Mouse (Mus musculus) embryonic facial prominence, embryonic 12.5 days (tissue): Measurements from ENCODE around the gene Kalrn. TPM values are rescaled to one million over a fixed set of nuclear protein-coding genes. Genes with fewer than 3 reads are reported as not detected.

Experiments
- ATAC-seq: fragments of 200-750 bp; cut with Nextera tagmentation; 2 replicates; pipeline ENCODE4 v1.8.0; 2017; ENCODE audit not compliant: insufficient number of reproducible peaks, insufficient read depth, low FRiP score, low TSS enrichment
- H3K27ac ChIP-seq: fragments of 300-500 bp; sonication (generic); 2 replicates; pipeline ENCODE4 v1.5.1; 2016; ENCODE audit warnings: mild to moderate bottlenecking
- H3K27me3 ChIP-seq: fragments of 300-500 bp; sonication (generic); 2 replicates; pipeline ENCODE4 v1.6.1; 2016; ENCODE audit warnings: mild to moderate bottlenecking, moderate library complexity
- H3K36me3 ChIP-seq: fragments of 300-500 bp; sonication (generic); 2 replicates; pipeline ENCODE4 v1.6.1; 2016; ENCODE audit warnings: mild to moderate bottlenecking
- H3K4me1 ChIP-seq: fragments of 300-500 bp; sonication (generic); 2 replicates; pipeline ENCODE4 v1.6.1; 2016
- H3K4me2 ChIP-seq: fragments of 300-500 bp; sonication (generic); replicated peaks from 2 replicates; pipeline ENCODE4 v1.6.1; 2016; ENCODE audit warnings: mild to moderate bottlenecking, moderate library complexity
- H3K4me3 ChIP-seq: fragments of 300-500 bp; sonication (generic); 2 replicates; pipeline ENCODE4 v1.5.1; 2016; ENCODE audit warnings: mild to moderate bottlenecking
- H3K9ac ChIP-seq: fragments of 300-500 bp; sonication (generic); 2 replicates; pipeline ENCODE4 v1.6.1; 2016; ENCODE audit warnings: mild to moderate bottlenecking, moderate library complexity
- H3K9me3 ChIP-seq: fragments of 300-500 bp; sonication (generic); 2 replicates; pipeline ENCODE4 v1.6.1; 2016; ENCODE audit warnings: mild to moderate bottlenecking, moderate library complexity
- WGBS: fragments of 180-500 bp; shearing (Covaris S2); methylation state at CpG from one replicate; pipeline ENCODE4 v1.1.7; 2016; 5-methylcytosine and 5-hydroxymethylcytosine counted together
- polyA plus RNA-seq: library from polyadenylated mRNA; unstranded; fragments of >200 nt; fragmentation: Nextera tagmentation; extraction: Ambion mirVana; gene quantifications from 2 replicates; pipeline ENCODE4 v1.2.1, GENCODE M21; 2016

Kalrn gene
- polyA plus RNA-seq, 1 experiment from 2014 or later: 19.2 TPM

GRCm38 (mm10) chr16:34525205-34525604, 48.1 kb downstream of the Kalrn start:
- H3K9me3 ChIP-seq: no peaks in the 10 kb centered on the region
- H3K27ac ChIP-seq: no peak overlapping the region
- H3K27me3 ChIP-seq: no peaks in the 10 kb centered on the region
- peaks cover 25% of the 10 kb centered on the region for H3K4me1 ChIP-seq
- no peak overlapping the region for H3K4me3 ChIP-seq
- H3K36me3 ChIP-seq: no peaks in the 10 kb centered on the region
- ATAC-seq: no peak
- no peak overlapping the region for H3K9ac ChIP-seq
- 47% methylated on average over 3 of the region's 3 CpGs for WGBS
- no peak overlapping the region for H3K4me2 ChIP-seq

DNA sequence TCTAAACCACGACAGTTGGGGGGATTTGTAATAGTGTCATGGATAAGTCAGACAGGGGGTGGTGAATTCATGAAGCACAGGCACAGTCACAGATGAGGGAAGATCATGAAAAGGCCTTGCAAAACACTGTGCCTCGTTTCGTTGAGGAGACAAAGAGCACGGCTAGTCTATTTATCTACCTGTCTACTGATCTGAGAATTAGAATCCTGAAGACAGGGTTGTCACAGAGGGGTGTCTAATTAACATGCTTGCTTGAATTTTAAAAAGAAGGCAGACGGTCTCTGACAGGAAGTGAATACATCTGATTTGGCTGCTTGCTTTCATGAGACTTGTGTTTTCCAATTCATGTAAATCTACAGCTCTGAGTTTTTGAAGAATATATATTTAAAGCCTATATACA, 52.3 kb downstream of the Kalrn start:
- Histone ChIP-seq H3K4me3 (no peak overlapping the region), H3K4me1 (peaks cover 29% of the 10 kb centered on the region), H3K9me3 (no peaks in the 10 kb centered on the region), H3K27ac (no peak overlapping the region), H3K4me2 (no peak overlapping the region), H3K9ac (no peak overlapping the region), H3K36me3 (no peaks in the 10 kb centered on the region), H3K27me3 (no peaks in the 10 kb centered on the region)
- no peak for ATAC-seq
- 67% methylated on average over 5 of the region's 5 CpGs for whole genome bisulfite sequencing

DNA sequence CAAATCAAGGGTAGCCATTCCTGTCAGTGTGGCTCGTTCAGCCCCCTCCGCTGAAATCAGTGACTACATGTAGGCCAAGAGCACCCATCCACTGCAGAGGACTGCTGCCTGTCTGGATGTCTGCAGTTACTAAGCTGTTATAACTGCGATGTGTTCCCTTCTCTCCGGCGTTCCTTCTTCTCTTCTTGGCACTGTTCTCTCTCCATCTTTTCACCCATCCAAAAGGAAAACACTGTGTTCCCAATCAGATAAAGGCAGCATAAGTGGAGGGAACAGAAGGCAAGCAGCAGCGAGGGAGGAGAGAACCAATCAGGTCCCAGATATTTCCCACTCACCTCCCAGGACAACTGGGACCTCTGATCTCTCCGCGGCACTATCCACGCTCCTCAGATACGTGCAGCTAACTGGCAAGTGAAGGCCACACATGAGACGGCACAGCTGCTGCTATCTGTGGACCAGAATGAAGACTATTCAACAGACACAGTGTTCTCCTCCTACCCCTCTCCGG, 56.4 kb downstream of the Kalrn start:
- no peak for ATAC-seq
- H3K4me1 ChIP-seq: peaks cover 39% of the 10 kb centered on the region

DNA sequence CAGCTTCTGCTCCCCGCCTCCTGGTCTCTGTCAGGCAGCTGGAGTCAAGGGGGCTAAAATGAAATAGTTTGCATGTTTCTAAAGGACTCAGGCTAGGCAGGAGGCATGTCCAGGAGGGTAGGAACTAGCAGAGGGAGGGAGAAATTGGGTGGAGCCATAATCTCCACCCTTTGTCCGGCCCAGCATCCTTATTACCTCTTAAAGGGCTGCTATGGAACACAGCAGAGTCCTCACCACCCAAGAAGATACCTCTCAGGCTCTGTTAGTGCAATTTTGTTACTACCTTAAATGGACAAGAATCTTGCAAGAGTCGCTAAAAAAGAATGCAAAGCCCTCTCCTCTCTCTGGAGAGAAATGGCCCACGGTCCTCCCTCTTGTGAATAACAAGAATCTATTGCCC, 57.8 kb downstream of the Kalrn start:
- peaks cover 45% of the 10 kb centered on the region for H3K4me1 ChIP-seq
- H3K4me2 ChIP-seq: no peak overlapping the region
- WGBS: 80% methylated on average over 4 of the region's 4 CpGs
- no peaks in the 10 kb centered on the region for H3K36me3 ChIP-seq
- no peak overlapping the region for H3K9ac ChIP-seq
- no peaks in the 10 kb centered on the region for H3K27me3 ChIP-seq
- H3K4me3 ChIP-seq: no peak overlapping the region
- H3K9me3 ChIP-seq: no peaks in the 10 kb centered on the region
- H3K27ac ChIP-seq: no peak overlapping the region
- no peak for ATAC-seq

More for the DNA sequence above, 56.4 kb downstream of the Kalrn start:
- H3K4me3 ChIP-seq: no peak overlapping the region
- H3K9me3 ChIP-seq: no peaks in the 10 kb centered on the region
- H3K27me3 ChIP-seq: no peaks in the 10 kb centered on the region
- H3K36me3 ChIP-seq: no peaks in the 10 kb centered on the region
- WGBS: 82% methylated on average over 12 of the region's 12 CpGs
- no peak overlapping the region for H3K4me2 ChIP-seq
- H3K27ac ChIP-seq: no peak overlapping the region
- no peak overlapping the region for H3K9ac ChIP-seq

- WGBS: 75% methylated on average over 13 of the region's 13 CpGs
- ATAC-seq: no peak
Measured at GRCm38 (mm10) chr16:34513956-34514593, 59.3 kb downstream of the Kalrn start.

DNA sequence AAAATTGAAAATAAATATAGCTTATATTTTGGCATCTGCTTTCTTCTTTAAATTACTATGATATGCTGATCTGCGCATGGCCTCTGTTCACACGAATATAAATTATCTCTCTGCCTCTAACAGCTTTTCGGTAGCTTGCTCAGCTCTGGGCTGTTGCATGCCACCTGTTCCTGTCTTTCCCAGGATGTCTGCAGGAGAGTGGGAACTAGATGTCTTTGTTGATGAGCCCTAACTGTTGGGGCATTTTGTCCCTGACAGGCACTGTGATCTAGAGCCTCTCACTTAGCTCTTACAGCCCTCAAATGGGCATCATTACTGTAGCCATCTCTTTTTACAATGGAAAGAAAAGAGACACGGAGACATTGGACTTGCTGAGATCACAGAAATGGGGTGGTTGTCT, 61.0 kb downstream of the Kalrn start:
- no peak overlapping the region for H3K4me2 ChIP-seq
- 86% methylated on average over 4 of the region's 4 CpGs for WGBS
- H3K27ac ChIP-seq: no peak overlapping the region
- no peaks in the 10 kb centered on the region for H3K27me3 ChIP-seq
- no peak overlapping the region for H3K4me3 ChIP-seq
- H3K9me3 ChIP-seq: no peaks in the 10 kb centered on the region
- no peak for ATAC-seq
- H3K36me3 ChIP-seq: no peaks in the 10 kb centered on the region
- no peak overlapping the region for H3K9ac ChIP-seq
- peaks cover 27% of the 10 kb centered on the region for H3K4me1 ChIP-seq

More at GRCm38 (mm10) chr16:34513956-34514593, 59.3 kb downstream of the Kalrn start:
- Histone ChIP-seq H3K4me3 (no peak overlapping the region), H3K27ac (no peak overlapping the region), H3K9me3 (no peaks in the 10 kb centered on the region), H3K4me2 (no peak overlapping the region), H3K36me3 (no peaks in the 10 kb centered on the region), H3K27me3 (no peaks in the 10 kb centered on the region), H3K9ac (no peak overlapping the region), H3K4me1 (peaks cover 45% of the 10 kb centered on the region)

- no peak overlapping the region for H3K9ac ChIP-seq
- 83% methylated on average over 1 of the region's 1 CpGs for WGBS
- peaks cover 10% of the 10 kb centered on the region; the same call in 1 of the 2 replicates for H3K4me1 ChIP-seq
- H3K4me2 ChIP-seq: no peak overlapping the region
- no peaks in the 10 kb centered on the region for H3K36me3 ChIP-seq
- no peak overlapping the region for H3K27ac ChIP-seq
- H3K4me3 ChIP-seq: no peak overlapping the region
- no peaks in the 10 kb centered on the region for H3K27me3 ChIP-seq
- H3K9me3 ChIP-seq: no peaks in the 10 kb centered on the region
- ATAC-seq: no peak
Measured at GRCm38 (mm10) chr16:34508125-34508524, 65.2 kb downstream of the Kalrn start.

DNA sequence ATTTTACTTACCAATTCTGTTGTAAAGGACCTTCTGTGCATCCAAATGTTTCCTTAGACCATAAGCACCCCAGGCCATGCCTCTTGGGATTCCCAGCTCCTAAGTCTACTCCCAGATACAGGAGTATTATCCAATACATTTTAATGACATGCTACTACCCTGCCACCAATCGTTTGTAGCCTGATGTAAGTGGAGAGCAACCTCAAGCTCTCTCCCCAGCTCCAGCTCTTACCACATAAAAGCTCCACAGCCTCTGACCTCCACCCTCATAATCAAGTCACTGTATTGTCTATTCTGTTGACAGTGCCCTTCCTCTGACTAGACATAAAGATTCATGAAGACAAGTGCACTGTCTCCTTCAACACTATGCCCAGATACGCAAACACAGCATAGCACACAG, 67.3 kb downstream of the Kalrn start:
- H3K4me3 ChIP-seq: no peak overlapping the region
- H3K27ac ChIP-seq: no peak overlapping the region
- 87% methylated on average over 2 of the region's 2 CpGs for WGBS
- H3K27me3 ChIP-seq: no peaks in the 10 kb centered on the region
- H3K9ac ChIP-seq: no peak overlapping the region
- H3K36me3 ChIP-seq: no peaks in the 10 kb centered on the region
- no peak for ATAC-seq
- H3K9me3 ChIP-seq: no peaks in the 10 kb centered on the region
- H3K4me2 ChIP-seq: no peak overlapping the region
- H3K4me1 ChIP-seq: peaks cover 9% of the 10 kb centered on the region

GRCm38 (mm10) chr16:34504250-34504649, 69.1 kb downstream of the Kalrn start:
- Histone ChIP-seq H3K4me3 (no peak overlapping the region), H3K27me3 (no peaks in the 10 kb centered on the region)
- WGBS: 90% methylated on average over 10 of the region's 10 CpGs

GRCm38 (mm10) chr16:34502110-34502509, 71.2 kb downstream of the Kalrn start:
- Histone ChIP-seq H3K27ac (0 out of 2 replicates have a peak overlapping the region, but pooled peaks have one; percentile 30), H3K36me3 (no peaks in the 10 kb centered on the region), H3K4me2 (no peak overlapping the region), H3K27me3 (no peaks in the 10 kb centered on the region), H3K9me3 (no peaks in the 10 kb centered on the region), H3K9ac (no peak overlapping the region), H3K4me1 (peaks cover 6% of the 10 kb centered on the region), H3K4me3 (no peak overlapping the region)
- ATAC-seq: no peak

More at GRCm38 (mm10) chr16:34504250-34504649, 69.1 kb downstream of the Kalrn start:
- ATAC-seq: no peak
- Histone ChIP-seq H3K4me1 (peaks cover 6% of the 10 kb centered on the region), H3K36me3 (no peaks in the 10 kb centered on the region), H3K4me2 (no peak overlapping the region), H3K9ac (no peak overlapping the region), H3K9me3 (no peaks in the 10 kb centered on the region), H3K27ac (no peak overlapping the region)

DNA sequence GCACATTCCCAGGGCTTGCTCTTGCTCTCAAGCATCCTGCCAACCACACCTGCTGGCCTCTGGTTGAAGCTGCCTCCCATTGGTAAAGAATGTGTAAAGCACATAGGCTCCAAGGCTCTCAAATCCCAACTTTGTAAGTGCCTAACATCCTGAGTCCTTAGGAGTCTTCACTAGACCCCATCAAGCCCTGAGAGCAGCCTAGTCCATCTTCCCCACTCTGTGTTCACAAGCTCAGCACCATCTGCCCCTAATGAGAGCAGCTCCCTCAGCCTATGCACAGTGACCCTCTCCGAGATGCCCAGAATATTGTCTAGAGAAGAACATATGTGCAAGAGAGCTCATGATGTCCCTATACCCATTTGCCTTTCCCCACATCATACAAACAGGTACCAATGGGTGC, 78.6 kb downstream of the Kalrn start:
- H3K27ac ChIP-seq: no peak overlapping the region
- H3K9me3 ChIP-seq: no peaks in the 10 kb centered on the region
- no peak overlapping the region for H3K9ac ChIP-seq
- H3K36me3 ChIP-seq: no peaks in the 10 kb centered on the region
- no peak for ATAC-seq
- 83% methylated on average over 1 of the region's 1 CpGs for WGBS
- H3K27me3 ChIP-seq: no peaks in the 10 kb centered on the region
- H3K4me3 ChIP-seq: no peak overlapping the region
- peaks cover 30% of the 10 kb centered on the region for H3K4me1 ChIP-seq
- no peak overlapping the region for H3K4me2 ChIP-seq

DNA sequence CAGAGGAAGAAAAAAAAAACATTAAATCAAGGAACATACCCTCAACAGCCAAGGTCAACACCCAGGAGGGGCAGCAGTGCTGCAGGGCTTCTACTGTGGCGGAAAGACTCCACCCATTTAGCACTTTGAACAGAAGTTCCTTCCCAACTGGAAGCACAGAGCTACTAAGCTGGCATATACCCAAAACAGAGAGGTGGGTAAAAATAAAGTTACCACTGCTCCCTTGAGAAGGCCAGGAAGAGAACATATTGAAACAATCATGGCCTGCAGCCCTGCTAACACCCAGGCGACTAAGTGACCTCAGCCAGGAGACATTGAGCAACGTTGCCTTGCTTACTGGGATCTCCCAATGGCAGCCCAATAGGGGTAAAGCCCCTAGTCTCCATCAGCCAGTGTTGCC, 79.4 kb downstream of the Kalrn start:
- H3K4me2 ChIP-seq: no peak overlapping the region
- no peaks in the 10 kb centered on the region for H3K9me3 ChIP-seq
- H3K9ac ChIP-seq: no peak overlapping the region
- no peak overlapping the region for H3K4me3 ChIP-seq
- no peak overlapping the region for H3K27ac ChIP-seq
- ATAC-seq: no peak
- 36% methylated on average over 3 of the region's 3 CpGs for WGBS
- H3K27me3 ChIP-seq: no peaks in the 10 kb centered on the region
- no peaks in the 10 kb centered on the region for H3K36me3 ChIP-seq
- peaks cover 31% of the 10 kb centered on the region for H3K4me1 ChIP-seq
